Mouse (Mus musculus): ENCODE results near the gene Fblim1. TPM values are rescaled to one million over a fixed set of nuclear protein-coding genes. Genes with fewer than 3 reads are reported as not detected.

Gene Fblim1
- total and polyA plus RNA-seq, 2 experiments from 2014 or later, result 57.5 to 61.5 TPM

DNA sequence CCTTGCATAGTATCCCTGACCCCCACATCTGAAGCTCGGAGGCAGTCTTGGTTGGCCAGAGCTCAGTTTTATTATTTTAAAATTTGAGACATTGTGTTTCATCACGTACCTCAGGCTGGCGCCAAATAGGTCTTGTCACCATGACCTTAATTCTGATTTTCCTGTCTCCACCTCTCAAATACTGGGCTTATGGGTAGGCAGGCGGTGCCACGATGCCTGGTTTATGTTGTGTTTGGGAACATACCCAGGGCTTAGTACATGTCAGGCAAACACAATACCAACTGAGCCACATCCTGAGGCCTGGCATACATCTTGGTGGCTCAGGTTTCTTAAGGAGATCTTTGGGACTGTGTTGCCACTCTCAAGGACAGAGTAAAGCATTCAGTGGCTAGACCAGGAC lies 16.7 kb upstream of the Fblim1 start:
- TF ChIP-seq CTCF (IDR thresholded peaks at IDR 0.05; ENCODE audit: low read depth) (no peak), EP300 (IDR thresholded peaks at IDR 0.05; ENCODE audit: low read depth) (no peak)
- no peaks in the 10 kb centered on the region for H3K9me3 ChIP-seq (replicated peaks; ENCODE audit: control insufficient read depth, low read length)
- H3K27me3 ChIP-seq (ENCODE audit: control insufficient read depth, insufficient read depth, low read length), result no peaks in the 10 kb centered on the region
- WGBS, result 79% methylated on average over 5 of the region's 5 CpGs
- H3K9ac ChIP-seq (replicated peaks; ENCODE audit: low read depth, low read length), result no peak overlapping the region
- peaks cover 18% of the 10 kb centered on the region for H3K4me1 ChIP-seq (ENCODE audit: control insufficient read depth, insufficient read depth)
- peak overlapping the region; percentile 91; the same call in 1 of the 2 replicates for H3K27ac ChIP-seq (ENCODE audit: low read depth)
- DNase-seq (ENCODE audit: low spot score) (no peak), ATAC-seq (ENCODE audit: insufficient read depth, low read depth) (no peak)
- H3K4me3 ChIP-seq (ENCODE audit: low read depth, low read length), result peak overlapping the region; percentile 26; the same call in 1 of the 2 replicates
- H3K36me3 ChIP-seq (replicated peaks; ENCODE audit: control insufficient read depth, insufficient read depth, low read length), result peaks cover 21% of the 10 kb centered on the region
- peak overlapping the region; percentile 46; the same call in 1 of the 2 replicates for H3K4me2 ChIP-seq (ENCODE audit: low read depth, low read length)

GRCm38 (mm10) chr4:141622091-141622490 lies 16.2 kb upstream of the Fblim1 start:
- H3K4me3 ChIP-seq (ENCODE audit: low read depth, low read length), result no peak overlapping the region; the same call in 1 of the 2 replicates
- DNase-seq (ENCODE audit: low spot score) (no peak), ATAC-seq (ENCODE audit: insufficient read depth, low read depth) (no peak)
- WGBS, result 85% methylated on average over 8 of the region's 8 CpGs
- H3K4me2 ChIP-seq (ENCODE audit: low read depth, low read length), result peak overlapping the region; percentile 46; the same call in 1 of the 2 replicates
- TF ChIP-seq CTCF (IDR thresholded peaks at IDR 0.05; ENCODE audit: low read depth), result no peak
- no peak for TF ChIP-seq EP300 (IDR thresholded peaks at IDR 0.05; ENCODE audit: low read depth)
- no peaks in the 10 kb centered on the region for H3K27me3 ChIP-seq (ENCODE audit: control insufficient read depth, insufficient read depth, low read length)
- H3K9me3 ChIP-seq (replicated peaks; ENCODE audit: control insufficient read depth, low read length), result no peaks in the 10 kb centered on the region
- peaks cover 18% of the 10 kb centered on the region for H3K36me3 ChIP-seq (replicated peaks; ENCODE audit: control insufficient read depth, insufficient read depth, low read length)
- H3K27ac ChIP-seq (ENCODE audit: low read depth), result no peak overlapping the region
- H3K9ac ChIP-seq (replicated peaks; ENCODE audit: low read depth, low read length), result no peak overlapping the region
- H3K4me1 ChIP-seq (ENCODE audit: control insufficient read depth, insufficient read depth), result peaks cover 20% of the 10 kb centered on the region

GRCm38 (mm10) chr4:141621297-141621696 lies 15.4 kb upstream of the Fblim1 start:
- Histone ChIP-seq H3K9me3 (replicated peaks; ENCODE audit: control insufficient read depth, low read length) (no peaks in the 10 kb centered on the region), H3K9ac (replicated peaks; ENCODE audit: low read depth, low read length) (no peak overlapping the region), H3K27ac (ENCODE audit: low read depth) (no peak overlapping the region), H3K4me2 (ENCODE audit: low read depth, low read length) (no peak overlapping the region), H3K36me3 (replicated peaks; ENCODE audit: control insufficient read depth, insufficient read depth, low read length) (peaks cover 11% of the 10 kb centered on the region), H3K4me3 (ENCODE audit: low read depth, low read length) (no peak overlapping the region), H3K27me3 (ENCODE audit: control insufficient read depth, insufficient read depth, low read length) (no peaks in the 10 kb centered on the region), H3K4me1 (ENCODE audit: control insufficient read depth, insufficient read depth) (peaks cover 20% of the 10 kb centered on the region)
- no peak for ATAC-seq (ENCODE audit: insufficient read depth, low read depth)
- DNase-seq (ENCODE audit: low spot score), result no peak
- TF ChIP-seq CTCF (IDR thresholded peaks at IDR 0.05; ENCODE audit: low read depth) (no peak), EP300 (IDR thresholded peaks at IDR 0.05; ENCODE audit: low read depth) (no peak)
- 67% methylated on average over 8 of the region's 8 CpGs for WGBS

- WGBS, result 77% methylated on average over 9 of the region's 9 CpGs
- Histone ChIP-seq H3K4me1 (ENCODE audit: control insufficient read depth, insufficient read depth) (peaks cover 20% of the 10 kb centered on the region), H3K27ac (ENCODE audit: low read depth) (no peak overlapping the region), H3K4me3 (ENCODE audit: low read depth, low read length) (no peak overlapping the region), H3K4me2 (ENCODE audit: low read depth, low read length) (no peak overlapping the region), H3K27me3 (ENCODE audit: control insufficient read depth, insufficient read depth, low read length) (no peaks in the 10 kb centered on the region), H3K9me3 (replicated peaks; ENCODE audit: control insufficient read depth, low read length) (no peaks in the 10 kb centered on the region), H3K9ac (replicated peaks; ENCODE audit: low read depth, low read length) (no peak overlapping the region), H3K36me3 (replicated peaks; ENCODE audit: control insufficient read depth, insufficient read depth, low read length) (no peaks in the 10 kb centered on the region)
- DNase-seq (ENCODE audit: low spot score) (no peak), ATAC-seq (ENCODE audit: insufficient read depth, low read depth) (no peak)
- TF ChIP-seq EP300 (IDR thresholded peaks at IDR 0.05; ENCODE audit: low read depth) (no peak), CTCF (IDR thresholded peaks at IDR 0.05; ENCODE audit: low read depth) (no peak)
These were observed 13.5 kb upstream of the Fblim1 start for GRCm38 (mm10) chr4:141619299-141619883.

- DNase-seq (ENCODE audit: low spot score) (peak; percentile 54), ATAC-seq (ENCODE audit: insufficient read depth, low read depth) (peak; percentile 11)
- H3K4me2 ChIP-seq (ENCODE audit: low read depth, low read length), result peak within 1 kb of the TSS; percentile 62
- H3K4me3 ChIP-seq (ENCODE audit: low read depth, low read length), result peak within 1 kb of the TSS; percentile 35
- 22% methylated on average over 20 of the region's 20 CpGs for WGBS
- H3K9ac ChIP-seq (replicated peaks; ENCODE audit: low read depth, low read length), result peak within 1 kb of the TSS; percentile 39; the same call in 1 of the 2 replicates
- peaks cover 20% of the 10 kb centered on the region for H3K4me1 ChIP-seq (ENCODE audit: control insufficient read depth, insufficient read depth)
- no peaks in the 10 kb centered on the region for H3K9me3 ChIP-seq (replicated peaks; ENCODE audit: control insufficient read depth, low read length)
- TF ChIP-seq CTCF (IDR thresholded peaks at IDR 0.05; ENCODE audit: low read depth) (peak; percentile 79), EP300 (IDR thresholded peaks at IDR 0.05; ENCODE audit: low read depth) (no peak)
- no peaks in the 10 kb centered on the region for H3K27me3 ChIP-seq (ENCODE audit: control insufficient read depth, insufficient read depth, low read length)
- no peaks in the 10 kb centered on the region for H3K36me3 ChIP-seq (replicated peaks; ENCODE audit: control insufficient read depth, insufficient read depth, low read length)
- H3K27ac ChIP-seq (ENCODE audit: low read depth), result peak within 1 kb of the TSS; percentile 54
These were observed 12.8 kb upstream of the Fblim1 start, which contains the start of gene Tmem82 for GRCm38 (mm10) chr4:141618565-141619243. Gene Tmem82 (minus strand): TSS chr4:141618633.

Measured in heart, postnatal 0 days (tissue).